Mouse (Mus musculus): ENCODE results near the gene C9. TPM values are rescaled to one million over a fixed set of nuclear protein-coding genes. Genes with fewer than 3 reads are reported as not detected.

C9 gene
- total RNA-seq, 1 experiment: not detected

DNA sequence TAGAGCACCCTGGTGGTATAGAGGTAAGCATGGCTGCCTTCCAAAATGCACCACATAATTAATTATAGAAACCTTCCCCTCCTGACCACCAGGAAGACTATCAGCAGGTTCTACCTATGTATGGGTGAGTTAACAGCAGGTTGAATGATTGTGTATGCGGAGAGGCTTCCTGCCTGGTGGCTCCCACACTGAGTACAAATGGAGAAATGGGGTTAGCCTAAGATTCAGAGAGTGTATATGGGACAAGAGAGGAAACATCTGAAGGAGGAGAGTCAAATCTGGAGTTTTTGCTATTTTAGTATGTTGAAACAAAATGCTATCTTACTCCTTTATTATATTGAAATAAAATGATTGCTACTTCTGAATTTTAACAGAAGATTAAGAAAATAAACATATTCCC, 72.4 kb downstream of the C9 start:
- no peak overlapping the region for H3K9ac ChIP-seq (ENCODE audit: insufficient read depth, low read depth, low read length, poor library complexity, severe bottlenecking)
- TF ChIP-seq HCFC1 (IDR thresholded peaks at IDR 0.05; ENCODE audit: borderline replicate concordance, insufficient read depth, low read length) (no peak), CHD2 (IDR thresholded peaks at IDR 0.05; ENCODE audit: low read depth, low read length) (no peak), ZC3H11A (IDR thresholded peaks at IDR 0.05; ENCODE audit: borderline replicate concordance, low read depth, low read length) (no peak)
- no peaks in the 10 kb centered on the region for H3K9me3 ChIP-seq (ENCODE audit: control insufficient read depth, insufficient read depth, low read depth, low read length)
- in situ Hi-C loops (cut with MboI; ENCODE audit: low sequenced_read_pairs in 2 of 2, unreplicated experiment in 2 of 2): no loop called here
- no peaks in the 10 kb centered on the region for H3K36me3 ChIP-seq (ENCODE audit: control insufficient read depth, insufficient read depth, low read length, poor library complexity, severe bottlenecking)
- no peak for DNase-seq (ENCODE audit: low read depth, low spot score)
- no peaks in the 10 kb centered on the region for H3K4me1 ChIP-seq (ENCODE audit: control insufficient read depth in 2 of 2, insufficient read depth in 2 of 2, low read length in 2 of 2, poor library complexity in 1 of 2)
- H3K4me3 ChIP-seq (ENCODE audit: insufficient read depth in 1 of 2, low read depth in 1 of 2, low read length in 2 of 2, poor library complexity in 1 of 2, severe bottlenecking in 1 of 2): no peak overlapping the region
- H3K27ac ChIP-seq (ENCODE audit: insufficient read depth, low read depth, low read length, poor library complexity, severe bottlenecking): no peak overlapping the region

DNA sequence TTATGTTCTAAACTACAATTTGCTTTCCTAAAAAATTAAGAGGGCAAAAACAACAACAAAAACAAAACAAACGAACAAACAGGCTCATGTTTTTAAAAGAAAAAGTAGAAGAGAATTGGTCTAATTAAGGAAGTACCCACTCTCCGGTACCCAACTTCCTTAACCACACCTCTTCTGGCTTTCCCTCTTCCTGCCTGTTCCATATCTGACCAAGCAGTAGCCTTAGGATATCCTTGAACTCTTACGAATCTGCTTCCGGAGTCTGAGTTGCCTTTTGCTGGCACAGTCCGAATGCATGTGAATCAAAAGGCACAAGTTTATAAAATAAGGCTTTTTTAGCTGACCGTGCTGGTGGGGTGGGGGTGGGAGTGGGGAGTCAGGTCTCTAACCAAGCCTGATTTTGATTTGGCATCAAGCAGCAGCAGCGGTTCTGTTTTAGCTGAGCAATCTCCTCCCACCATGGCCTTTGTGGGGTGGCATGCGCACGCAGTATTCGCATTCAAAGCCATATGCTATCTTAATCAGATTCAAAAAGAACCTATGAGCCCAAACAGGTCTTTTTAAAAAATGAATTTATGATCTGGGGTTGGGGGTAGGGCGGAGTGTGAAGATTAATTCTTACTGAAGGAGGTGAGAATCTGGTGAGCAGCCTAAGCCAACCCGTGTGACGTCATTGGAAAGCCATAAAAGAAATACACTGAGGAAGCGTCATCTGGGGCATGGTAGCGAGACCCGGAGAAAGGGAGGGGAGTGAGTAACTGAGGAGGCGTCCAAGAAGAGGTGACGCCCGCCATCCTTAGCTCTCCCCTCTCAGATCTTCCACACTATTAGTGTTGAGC, 74.5 kb downstream of the C9 start:
- no peak for DNase-seq (ENCODE audit: low read depth, low spot score)
- TF ChIP-seq ZNF384 (IDR thresholded peaks at IDR 0.05; ENCODE audit: low read depth, low read length) (no peak), MAFK (IDR thresholded peaks at IDR 0.05; ENCODE audit: insufficient read depth, low read depth, low read length) (no peak), HCFC1 (IDR thresholded peaks at IDR 0.05; ENCODE audit: borderline replicate concordance, insufficient read depth, low read length) (no peak)
- in situ Hi-C loops (cut with MboI; ENCODE audit: low sequenced_read_pairs in 2 of 2, unreplicated experiment in 2 of 2): no loop called here

DNA sequence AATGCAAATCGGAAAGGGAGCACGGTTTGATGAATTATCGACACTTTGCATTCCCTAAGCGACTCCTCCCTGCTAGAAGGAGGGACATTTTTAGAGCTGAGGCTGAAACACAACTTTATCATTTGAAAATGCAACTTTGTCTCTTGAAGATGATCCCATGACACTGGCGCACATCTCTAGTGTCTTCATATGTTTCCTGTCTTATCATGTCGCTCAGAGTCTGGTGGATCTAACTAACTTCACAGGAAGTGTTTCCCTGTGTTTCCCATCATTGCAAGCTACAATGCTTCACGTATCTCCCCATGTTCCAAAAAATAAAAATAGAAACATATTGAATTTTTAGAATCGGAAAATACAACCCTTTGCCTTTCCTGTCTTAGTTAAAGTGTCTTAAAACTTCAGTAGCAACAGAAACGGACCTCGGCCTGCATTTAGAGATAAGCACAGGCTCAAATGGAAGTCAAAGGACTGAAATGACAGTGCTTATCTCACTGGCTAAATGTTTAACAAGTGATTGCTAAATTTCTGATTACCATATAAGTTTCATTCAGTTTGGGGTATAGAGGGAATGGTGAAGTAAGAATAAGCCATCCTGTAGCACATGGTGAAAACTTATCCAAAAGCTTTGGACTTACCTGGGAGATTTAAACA, 75.5 kb downstream of the C9 start:
- no peak for DNase-seq (ENCODE audit: low read depth, low spot score)
- in situ Hi-C loops (cut with MboI; ENCODE audit: low sequenced_read_pairs in 2 of 2, unreplicated experiment in 2 of 2): no loop called here
- no peak overlapping the region for H3K4me3 ChIP-seq (ENCODE audit: insufficient read depth in 1 of 2, low read depth in 1 of 2, low read length in 2 of 2, poor library complexity in 1 of 2, severe bottlenecking in 1 of 2)
- no peak overlapping the region for H3K9ac ChIP-seq (ENCODE audit: insufficient read depth, low read depth, low read length, poor library complexity, severe bottlenecking)
- no peaks in the 10 kb centered on the region for H3K36me3 ChIP-seq (ENCODE audit: control insufficient read depth, insufficient read depth, low read length, poor library complexity, severe bottlenecking)
- no peaks in the 10 kb centered on the region for H3K9me3 ChIP-seq (ENCODE audit: control insufficient read depth, insufficient read depth, low read depth, low read length)
- no peaks in the 10 kb centered on the region for H3K4me1 ChIP-seq (ENCODE audit: control insufficient read depth in 2 of 2, insufficient read depth in 2 of 2, low read length in 2 of 2, poor library complexity in 1 of 2)
- no peak for TF ChIP-seq CHD2 (IDR thresholded peaks at IDR 0.05; ENCODE audit: low read depth, low read length)
- no peak for TF ChIP-seq HCFC1 (IDR thresholded peaks at IDR 0.05; ENCODE audit: borderline replicate concordance, insufficient read depth, low read length)
- TF ChIP-seq ZC3H11A (IDR thresholded peaks at IDR 0.05; ENCODE audit: borderline replicate concordance, low read depth, low read length): no peak
- H3K27ac ChIP-seq (ENCODE audit: insufficient read depth, low read depth, low read length, poor library complexity, severe bottlenecking): no peak overlapping the region

More for the DNA sequence above, 74.5 kb downstream of the C9 start:
- Histone ChIP-seq H3K9me3 (ENCODE audit: control insufficient read depth, insufficient read depth, low read depth, low read length) (no peaks in the 10 kb centered on the region), H3K4me3 (ENCODE audit: insufficient read depth in 1 of 2, low read depth in 1 of 2, low read length in 2 of 2, poor library complexity in 1 of 2, severe bottlenecking in 1 of 2) (no peak overlapping the region), H3K36me3 (ENCODE audit: control insufficient read depth, insufficient read depth, low read length, poor library complexity, severe bottlenecking) (no peaks in the 10 kb centered on the region), H3K27ac (ENCODE audit: insufficient read depth, low read depth, low read length, poor library complexity, severe bottlenecking) (no peak overlapping the region), H3K4me1 (ENCODE audit: control insufficient read depth in 2 of 2, insufficient read depth in 2 of 2, low read length in 2 of 2, poor library complexity in 1 of 2) (no peaks in the 10 kb centered on the region), H3K9ac (ENCODE audit: insufficient read depth, low read depth, low read length, poor library complexity, severe bottlenecking) (no peak overlapping the region)

DNA sequence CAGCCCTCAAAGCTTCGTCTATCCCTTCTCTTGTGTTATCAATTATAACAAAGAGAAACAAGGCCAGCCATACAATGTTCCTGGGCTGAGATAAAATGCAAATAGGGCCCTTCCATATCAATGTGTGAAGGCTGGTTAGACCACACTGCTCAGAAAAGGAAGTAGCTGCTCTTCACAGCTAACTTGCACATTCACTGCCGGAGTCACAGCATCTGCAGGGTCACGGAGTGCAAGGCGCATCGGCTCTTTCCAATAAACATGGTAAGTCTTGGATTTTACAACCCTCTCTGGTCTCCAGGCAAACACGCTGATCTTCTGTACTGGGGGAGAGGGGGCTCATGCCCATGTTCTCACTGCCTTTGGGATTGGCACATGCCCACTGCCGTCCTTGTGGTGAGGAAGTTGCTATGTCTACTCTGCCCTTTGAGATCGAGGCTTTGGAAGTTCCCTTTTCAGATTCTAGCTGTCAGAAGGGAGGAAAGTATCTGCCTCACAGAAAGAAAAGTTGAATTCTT, 77.6 kb downstream of the C9 start, which contains the start of gene Fyb:
Fyb (plus strand) TSS at position 201 of the 515 bp plus-strand sequence.
- Histone ChIP-seq H3K9ac (ENCODE audit: insufficient read depth, low read depth, low read length, poor library complexity, severe bottlenecking) (no peak within 1 kb of the TSS), H3K9me3 (ENCODE audit: control insufficient read depth, insufficient read depth, low read depth, low read length) (no peaks in the 10 kb centered on the region), H3K4me3 (ENCODE audit: insufficient read depth in 1 of 2, low read depth in 1 of 2, low read length in 2 of 2, poor library complexity in 1 of 2, severe bottlenecking in 1 of 2) (no peak within 1 kb of the TSS), H3K36me3 (ENCODE audit: control insufficient read depth, insufficient read depth, low read length, poor library complexity, severe bottlenecking) (no peaks in the 10 kb centered on the region), H3K27ac (ENCODE audit: insufficient read depth, low read depth, low read length, poor library complexity, severe bottlenecking) (no peak within 1 kb of the TSS), H3K4me1 (ENCODE audit: control insufficient read depth in 2 of 2, insufficient read depth in 2 of 2, low read length in 2 of 2, poor library complexity in 1 of 2) (no peaks in the 10 kb centered on the region)
- in situ Hi-C loops (cut with MboI; ENCODE audit: low sequenced_read_pairs in 2 of 2, unreplicated experiment in 2 of 2): no loop called here
- DNase-seq (ENCODE audit: low read depth, low spot score): no peak
- TF ChIP-seq CHD2 (IDR thresholded peaks at IDR 0.05; ENCODE audit: low read depth, low read length): no peak

DNA sequence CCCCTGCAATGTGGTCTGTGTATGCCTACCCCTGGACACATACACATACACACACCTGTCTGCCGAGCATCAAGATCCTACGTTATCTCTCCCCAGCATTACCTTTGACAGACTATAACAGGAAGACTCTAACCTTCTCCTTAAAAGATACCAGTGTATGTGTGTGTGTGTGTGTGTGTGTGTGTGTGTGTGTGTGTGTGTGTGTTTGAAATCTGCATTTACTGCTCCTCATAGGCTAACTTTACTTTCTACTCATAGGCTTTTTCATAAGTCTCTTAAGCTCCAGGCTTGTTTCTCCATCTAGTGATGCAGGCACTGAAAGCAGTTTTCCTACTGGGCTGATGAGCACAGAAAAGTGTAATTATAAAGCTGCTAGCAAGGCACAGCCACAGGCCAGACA, 79.7 kb downstream of the C9 start:
- TF ChIP-seq CHD2 (IDR thresholded peaks at IDR 0.05; ENCODE audit: low read depth, low read length) (no peak), ZC3H11A (IDR thresholded peaks at IDR 0.05; ENCODE audit: borderline replicate concordance, low read depth, low read length) (no peak), HCFC1 (IDR thresholded peaks at IDR 0.05; ENCODE audit: borderline replicate concordance, insufficient read depth, low read length) (no peak), MAFK (IDR thresholded peaks at IDR 0.05; ENCODE audit: insufficient read depth, low read depth, low read length) (no peak), ZNF384 (IDR thresholded peaks at IDR 0.05; ENCODE audit: low read depth, low read length) (no peak)
- no peaks in the 10 kb centered on the region for H3K36me3 ChIP-seq (ENCODE audit: control insufficient read depth, insufficient read depth, low read length, poor library complexity, severe bottlenecking)
- no peak overlapping the region for H3K27ac ChIP-seq (ENCODE audit: insufficient read depth, low read depth, low read length, poor library complexity, severe bottlenecking)
- no peak overlapping the region for H3K9ac ChIP-seq (ENCODE audit: insufficient read depth, low read depth, low read length, poor library complexity, severe bottlenecking)
- in situ Hi-C loops (cut with MboI; ENCODE audit: low sequenced_read_pairs in 2 of 2, unreplicated experiment in 2 of 2): no loop called here
- H3K4me3 ChIP-seq (ENCODE audit: insufficient read depth in 1 of 2, low read depth in 1 of 2, low read length in 2 of 2, poor library complexity in 1 of 2, severe bottlenecking in 1 of 2): no peak overlapping the region
- H3K9me3 ChIP-seq (ENCODE audit: control insufficient read depth, insufficient read depth, low read depth, low read length): no peaks in the 10 kb centered on the region
- DNase-seq (ENCODE audit: low read depth, low spot score): no peak
- no peaks in the 10 kb centered on the region for H3K4me1 ChIP-seq (ENCODE audit: control insufficient read depth in 2 of 2, insufficient read depth in 2 of 2, low read length in 2 of 2, poor library complexity in 1 of 2)
